Mouse (Mus musculus) lung, postnatal 0 days (tissue): ENCODE measurements around the gene Sobp.

Source experiments
- CTCF ChIP-seq: IDR thresholded peaks from 2 replicates; pipeline ENCODE4 v1.5.1; 2016; ENCODE audit warnings: antibody characterized with exemption, mild to moderate bottlenecking
- EP300 ChIP-seq: IDR thresholded peaks from 2 replicates; pipeline ENCODE4 v1.6.1; 2016; ENCODE audit warnings: antibody characterized with exemption, mild to moderate bottlenecking, control low read depth

- TF ChIP-seq EP300 = no peak
- no peak for TF ChIP-seq CTCF
Observed at GRCm38 (mm10) chr10:43042591-43043327, 131.6 kb downstream of the Sobp start.
